Mouse (Mus musculus) hindbrain, embryonic 16.5 days (tissue): Measurements from ENCODE around the gene Gfpt1. TPM values are rescaled to one million over a fixed set of nuclear protein-coding genes. Genes with fewer than 3 reads are reported as not detected.

Experiments used
- ATAC-seq: fragments of 200-750 bp; cut with Nextera tagmentation; 2 replicates; pipeline ENCODE4 v1.8.0; 2017; ENCODE audit warnings: moderate TSS enrichment, moderate library complexity
- H3K27ac ChIP-seq: fragments of 300-500 bp; sonication (generic); 2 replicates; pipeline ENCODE4 v1.5.1; 2014; ENCODE audit warnings: low read depth, mild to moderate bottlenecking, control low read depth, low read length, moderate library complexity
- H3K27me3 ChIP-seq: fragments of 300-500 bp; sonication (generic); replicated peaks from 2 replicates; pipeline ENCODE4 v1.6.1; 2014; ENCODE audit warnings: low read length; ENCODE audit not compliant: control insufficient read depth, insufficient read depth
- H3K36me3 ChIP-seq: fragments of 300-500 bp; sonication (generic); 2 replicates; pipeline ENCODE4 v1.6.1; 2014; ENCODE audit warnings: mild to moderate bottlenecking, low read length, moderate library complexity, mixed read lengths; ENCODE audit not compliant: control insufficient read depth, insufficient read depth
- H3K4me1 ChIP-seq: fragments of 300-500 bp; sonication (generic); 2 replicates; pipeline ENCODE4 v1.6.1; 2014; ENCODE audit warnings: low read depth, low read length; ENCODE audit not compliant: control insufficient read depth, insufficient read depth
- H3K4me2 ChIP-seq: fragments of 300-500 bp; sonication (generic); 2 replicates; pipeline ENCODE4 v1.6.1; 2014; ENCODE audit warnings: mild to moderate bottlenecking, low read length, control low read depth, moderate library complexity
- H3K4me3 ChIP-seq: fragments of 300-500 bp; sonication (generic); 2 replicates; pipeline ENCODE4 v1.5.1; 2014; ENCODE audit warnings: mild to moderate bottlenecking, low read length, control low read depth, moderate library complexity
- H3K9ac ChIP-seq: fragments of 300-500 bp; sonication (generic); 2 replicates; pipeline ENCODE4 v1.6.1; 2014; ENCODE audit warnings: low read depth, mild to moderate bottlenecking, control low read depth, low read length, moderate library complexity
- H3K9me3 ChIP-seq: fragments of 300-500 bp; sonication (generic); 2 replicates; pipeline ENCODE4 v1.6.1; 2014; ENCODE audit warnings: mild to moderate bottlenecking, low read length, moderate library complexity; ENCODE audit not compliant: control insufficient read depth
- WGBS: fragments of 180-500 bp; shearing (Covaris S2); extraction: QIAGEN DNeasy Blood & Tissue Kit; methylation state at CpG from one replicate; pipeline ENCODE4 v1.1.7; 2014; 5-methylcytosine and 5-hydroxymethylcytosine counted together
- polyA plus RNA-seq: library from polyadenylated mRNA; unstranded; fragments of >200 nt; fragmentation: Nextera tagmentation; extraction: Ambion mirVana; gene quantifications from 2 replicates; pipeline ENCODE4 v1.2.1, GENCODE M21; 2015

Gene Gfpt1
- polyA plus RNA-seq, 1 experiment from 2014 or later: 19.8 TPM

- Histone ChIP-seq H3K27ac (no peak overlapping the region), H3K4me1 (no peaks in the 10 kb centered on the region), H3K9me3 (no peaks in the 10 kb centered on the region), H3K4me2 (no peak overlapping the region), H3K9ac (no peak overlapping the region), H3K36me3 (no peaks in the 10 kb centered on the region), H3K27me3 (no peaks in the 10 kb centered on the region), H3K4me3 (no peak overlapping the region)
- no peak for ATAC-seq
- WGBS: 92% methylated on average over 20 of the region's 20 CpGs
Observed at GRCm38 (mm10) chr6:87119066-87119837, 76.6 kb downstream of the Gfpt1 start.

GRCm38 (mm10) chr6:87119975-87120374, 77.3 kb downstream of the Gfpt1 start:
- 92% methylated on average over 4 of the region's 4 CpGs for WGBS
- ATAC-seq: no peak

GRCm38 (mm10) chr6:87120661-87121060, 78.0 kb downstream of the Gfpt1 start:
- Histone ChIP-seq H3K4me1 (no peaks in the 10 kb centered on the region), H3K27ac (no peak overlapping the region), H3K4me3 (no peak overlapping the region), H3K27me3 (no peaks in the 10 kb centered on the region), H3K4me2 (no peak overlapping the region), H3K9me3 (no peaks in the 10 kb centered on the region), H3K9ac (no peak overlapping the region), H3K36me3 (no peaks in the 10 kb centered on the region)
- ATAC-seq: no peak
- 94% methylated on average over 6 of the region's 6 CpGs for WGBS

More at GRCm38 (mm10) chr6:87119975-87120374, 77.3 kb downstream of the Gfpt1 start:
- Histone ChIP-seq H3K4me3 (no peak overlapping the region), H3K9ac (no peak overlapping the region), H3K27me3 (no peaks in the 10 kb centered on the region), H3K4me2 (no peak overlapping the region), H3K9me3 (no peaks in the 10 kb centered on the region), H3K27ac (no peak overlapping the region), H3K36me3 (no peaks in the 10 kb centered on the region), H3K4me1 (no peaks in the 10 kb centered on the region)

GRCm38 (mm10) chr6:87121961-87122360, 79.3 kb downstream of the Gfpt1 start:
- Histone ChIP-seq H3K27ac (no peak overlapping the region), H3K4me2 (no peak overlapping the region), H3K36me3 (no peaks in the 10 kb centered on the region), H3K4me1 (no peaks in the 10 kb centered on the region), H3K9ac (no peak overlapping the region), H3K9me3 (no peaks in the 10 kb centered on the region), H3K4me3 (no peak overlapping the region), H3K27me3 (no peaks in the 10 kb centered on the region)
- ATAC-seq: no peak
- 81% methylated on average over 7 of the region's 7 CpGs for WGBS

- Histone ChIP-seq H3K27me3 (no peaks in the 10 kb centered on the region), H3K27ac (no peak overlapping the region), H3K4me2 (no peak overlapping the region), H3K9me3 (no peaks in the 10 kb centered on the region), H3K4me1 (no peaks in the 10 kb centered on the region), H3K9ac (no peak overlapping the region), H3K4me3 (no peak overlapping the region), H3K36me3 (no peaks in the 10 kb centered on the region)
- no peak for ATAC-seq
- WGBS: 94% methylated on average over 6 of the region's 6 CpGs
Observed at GRCm38 (mm10) chr6:87123406-87123805, 80.8 kb downstream of the Gfpt1 start.

GRCm38 (mm10) chr6:87123973-87124372, 81.3 kb downstream of the Gfpt1 start:
- H3K36me3 ChIP-seq: no peaks in the 10 kb centered on the region
- 86% methylated on average over 4 of the region's 4 CpGs for WGBS

GRCm38 (mm10) chr6:87127049-87127753, 84.6 kb downstream of the Gfpt1 start:
- Histone ChIP-seq H3K4me2 (no peak overlapping the region), H3K27me3 (no peaks in the 10 kb centered on the region), H3K9ac (no peak overlapping the region), H3K36me3 (no peaks in the 10 kb centered on the region), H3K9me3 (no peaks in the 10 kb centered on the region; the same call in 1 of the 2 replicates), H3K27ac (no peak overlapping the region), H3K4me3 (no peak overlapping the region), H3K4me1 (no peaks in the 10 kb centered on the region)
- WGBS: 83% methylated on average over 8 of the region's 8 CpGs
- ATAC-seq: no peak

More at GRCm38 (mm10) chr6:87123973-87124372, 81.3 kb downstream of the Gfpt1 start:
- Histone ChIP-seq H3K4me3 (no peak overlapping the region), H3K27me3 (no peaks in the 10 kb centered on the region), H3K4me1 (no peaks in the 10 kb centered on the region), H3K4me2 (no peak overlapping the region), H3K27ac (no peak overlapping the region), H3K9ac (no peak overlapping the region), H3K9me3 (no peaks in the 10 kb centered on the region)
- ATAC-seq: no peak

- no peak overlapping the region for H3K27ac ChIP-seq
- H3K4me2 ChIP-seq: no peak overlapping the region
- no peaks in the 10 kb centered on the region for H3K27me3 ChIP-seq
- WGBS: 93% methylated on average over 8 of the region's 8 CpGs
- no peaks in the 10 kb centered on the region; the same call in 1 of the 2 replicates for H3K9me3 ChIP-seq
- ATAC-seq: no peak
- H3K9ac ChIP-seq: no peak overlapping the region
- no peak overlapping the region for H3K4me3 ChIP-seq
- H3K4me1 ChIP-seq: no peaks in the 10 kb centered on the region
- no peaks in the 10 kb centered on the region for H3K36me3 ChIP-seq
Observed at GRCm38 (mm10) chr6:87129861-87130260, 87.2 kb downstream of the Gfpt1 start.

- no peak overlapping the region for H3K4me2 ChIP-seq
- H3K36me3 ChIP-seq: no peaks in the 10 kb centered on the region
- H3K9me3 ChIP-seq: no peaks in the 10 kb centered on the region; the same call in 1 of the 2 replicates
- H3K4me3 ChIP-seq: no peak overlapping the region
- no peaks in the 10 kb centered on the region for H3K4me1 ChIP-seq
- H3K27ac ChIP-seq: no peak overlapping the region
- no peak overlapping the region for H3K9ac ChIP-seq
- 95% methylated on average over 7 of the region's 7 CpGs for WGBS
- no peaks in the 10 kb centered on the region for H3K27me3 ChIP-seq
- ATAC-seq: no peak
Observed at GRCm38 (mm10) chr6:87130628-87131027, 88.0 kb downstream of the Gfpt1 start.
